Mouse (Mus musculus) intestine, embryonic 16.5 days (tissue): ENCODE measurements around the gene Msh5. TPM values are rescaled to one million over a fixed set of nuclear protein-coding genes. Genes with fewer than 3 reads are reported as not detected.

ENCODE experiments used
- ATAC-seq: fragments of 200-750 bp; cut with Nextera tagmentation; 2 replicates; pipeline ENCODE4 v1.8.0; 2017; ENCODE audit warnings: moderate TSS enrichment, moderate library complexity
- H3K27ac ChIP-seq: fragments of 300-500 bp; sonication (generic); 2 replicates; pipeline ENCODE4 v1.5.1; 2014; ENCODE audit warnings: mild to moderate bottlenecking, low read length
- H3K27me3 ChIP-seq: fragments of 300-500 bp; sonication (generic); replicated peaks from 2 replicates; pipeline ENCODE4 v1.6.1; 2014; ENCODE audit warnings: low read length, control low read depth, mixed read lengths; ENCODE audit not compliant: control insufficient read depth, insufficient read depth
- H3K36me3 ChIP-seq: fragments of 300-500 bp; sonication (generic); 2 replicates; pipeline ENCODE4 v1.6.1; 2014; ENCODE audit warnings: low read length, control low read depth; ENCODE audit not compliant: control insufficient read depth, insufficient read depth
- H3K4me1 ChIP-seq: fragments of 300-500 bp; sonication (generic); 2 replicates; pipeline ENCODE4 v1.6.1; 2014; ENCODE audit warnings: low read length, control low read depth, mixed read lengths; ENCODE audit not compliant: control insufficient read depth, insufficient read depth
- H3K4me2 ChIP-seq: fragments of 300-500 bp; sonication (generic); 2 replicates; pipeline ENCODE4 v1.6.1; 2014; ENCODE audit warnings: low read depth, low read length, control low read depth
- H3K4me3 ChIP-seq: fragments of 300-500 bp; sonication (generic); 2 replicates; pipeline ENCODE4 v1.5.1; 2014; ENCODE audit warnings: mild to moderate bottlenecking, low read length
- H3K9ac ChIP-seq: fragments of 300-500 bp; sonication (generic); 2 replicates; pipeline ENCODE4 v1.6.1; 2014; ENCODE audit warnings: low read depth, low read length
- H3K9me3 ChIP-seq: fragments of 300-500 bp; sonication (generic); 2 replicates; pipeline ENCODE4 v1.6.1; 2016; ENCODE audit warnings: low read length, control low read depth; ENCODE audit not compliant: control insufficient read depth
- WGBS: fragments of 180-500 bp; shearing (Covaris S2); extraction: QIAGEN DNeasy Blood & Tissue Kit; methylation state at CpG from one replicate; pipeline ENCODE4 v1.1.7; 2014; 5-methylcytosine and 5-hydroxymethylcytosine counted together
- polyA plus RNA-seq: library from polyadenylated mRNA; unstranded; fragments of >200 nt; fragmentation: Nextera tagmentation; extraction: Ambion mirVana; gene quantifications from 2 replicates; pipeline ENCODE4 v1.2.1, GENCODE M21; 2015

The Msh5 gene
- polyA plus RNA-seq, 1 experiment from 2014 or later = 3.6 TPM

DNA sequence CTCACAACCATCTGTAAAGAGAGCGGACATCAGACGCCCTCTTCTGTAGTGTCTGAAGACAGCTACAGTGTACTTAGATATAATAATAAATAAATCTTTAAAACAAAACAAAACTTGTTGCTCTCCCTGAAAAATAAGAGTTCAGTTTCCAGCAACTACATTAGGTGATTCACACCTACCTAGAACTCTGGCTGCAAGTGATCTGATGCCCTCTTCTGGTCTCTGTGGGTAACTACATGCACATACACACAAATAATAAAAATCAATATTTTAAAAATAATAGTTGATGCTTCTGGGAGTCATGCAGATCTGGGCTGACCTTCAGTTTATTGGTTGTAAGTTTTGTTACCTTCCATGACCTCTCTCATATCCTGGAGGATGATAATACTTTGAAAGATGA lies 62.3 kb downstream of the Msh5 start:
- H3K27ac ChIP-seq = no peak overlapping the region
- H3K4me3 ChIP-seq = no peak overlapping the region
- H3K9ac ChIP-seq = no peak overlapping the region
- H3K36me3 ChIP-seq = 0 out of 2 replicates have a peak, but pooled peaks cover 8% of the 10 kb centered on the region
- peaks cover 17% of the 10 kb centered on the region for H3K4me1 ChIP-seq
- no peak for ATAC-seq
- WGBS = 72% methylated on average over 2 of the region's 2 CpGs
- H3K9me3 ChIP-seq = no peaks in the 10 kb centered on the region
- no peak overlapping the region for H3K4me2 ChIP-seq
- H3K27me3 ChIP-seq = no peaks in the 10 kb centered on the region

GRCm38 (mm10) chr17:34982328-34982727 lies 64.2 kb downstream of the Msh5 start:
- no peaks in the 10 kb centered on the region for H3K27me3 ChIP-seq
- peak overlapping the region; percentile 89 for H3K4me3 ChIP-seq
- H3K27ac ChIP-seq = peak overlapping the region; percentile 99
- WGBS = under 1% methylated on average over 15 of the region's 15 CpGs
- 0 out of 2 replicates have a peak, but pooled peaks cover 8% of the 10 kb centered on the region for H3K36me3 ChIP-seq
- peaks cover 17% of the 10 kb centered on the region for H3K4me1 ChIP-seq
- H3K9ac ChIP-seq = peak overlapping the region; percentile 96
- no peaks in the 10 kb centered on the region for H3K9me3 ChIP-seq
- no peak; the same call in 1 of the 2 replicates for ATAC-seq
- peak overlapping the region; percentile 80 for H3K4me2 ChIP-seq

DNA sequence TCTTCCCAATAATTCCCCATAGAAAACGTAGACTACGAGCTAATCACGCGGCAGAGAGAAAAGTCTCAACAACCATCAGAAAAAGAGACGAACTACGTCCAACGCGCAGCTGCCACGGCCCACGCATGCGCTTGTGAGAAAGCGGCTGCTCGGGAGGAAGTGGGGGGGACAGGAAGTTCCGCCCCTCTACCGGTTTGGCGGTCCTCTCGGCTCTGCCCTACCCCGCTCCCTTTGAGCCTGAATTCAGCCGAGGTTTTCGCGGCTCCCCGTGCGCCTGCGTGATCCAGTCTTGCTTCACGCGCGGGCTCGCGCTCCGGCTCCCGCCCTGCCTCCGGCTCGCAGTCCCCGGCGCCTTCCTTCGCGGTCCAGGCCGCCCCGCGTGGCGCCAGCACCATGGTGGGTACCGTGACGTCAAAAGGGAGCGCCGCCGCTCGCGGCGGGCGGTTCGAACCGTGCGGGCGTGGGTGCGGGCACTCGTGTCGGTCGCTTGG lies 64.8 kb downstream of the Msh5 start, which contains the start of gene Lsm2:
Gene Lsm2, plus strand, starts transcription at position 173 of the 491 bp plus-strand sequence.
- 0 out of 2 replicates have a peak, but pooled peaks cover 8% of the 10 kb centered on the region for H3K36me3 ChIP-seq
- ATAC-seq = peak; percentile 94
- peak within 1 kb of the TSS; percentile 80 for H3K4me2 ChIP-seq
- under 1% methylated on average over 58 of the region's 58 CpGs for WGBS
- no peaks in the 10 kb centered on the region for H3K27me3 ChIP-seq
- no peaks in the 10 kb centered on the region for H3K9me3 ChIP-seq
- H3K27ac ChIP-seq = peak within 1 kb of the TSS; percentile 99
- H3K4me3 ChIP-seq = peak within 1 kb of the TSS; percentile 89
- H3K9ac ChIP-seq = peak within 1 kb of the TSS; percentile 96
- peaks cover 17% of the 10 kb centered on the region for H3K4me1 ChIP-seq

DNA sequence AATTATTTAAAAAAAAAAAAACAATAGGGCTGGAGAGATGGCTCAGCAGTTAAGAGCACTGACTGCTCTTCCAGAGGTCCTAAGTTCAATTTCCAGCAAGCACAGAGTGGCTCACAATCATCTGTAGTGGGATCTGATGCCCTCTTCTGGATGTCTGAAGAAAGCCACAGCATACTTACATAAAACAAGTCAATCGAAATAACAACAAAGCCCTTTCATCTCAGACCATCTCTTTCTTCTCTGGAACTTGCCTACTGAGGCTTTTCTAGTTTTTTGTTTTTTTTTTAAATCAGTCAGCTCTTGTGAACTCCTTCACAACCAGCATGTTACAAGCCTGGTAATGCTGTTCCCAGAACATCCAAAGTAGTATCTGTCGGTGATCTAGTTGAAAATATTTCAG lies 65.9 kb downstream of the Msh5 start:
- H3K9ac ChIP-seq = peak overlapping the region; percentile 96
- 0 out of 2 replicates have a peak, but pooled peaks cover under 1% of the 10 kb centered on the region for H3K36me3 ChIP-seq
- H3K27ac ChIP-seq = 0 out of 2 replicates have a peak overlapping the region, but pooled peaks have one; percentile 5
- ATAC-seq = no peak
- 12% methylated on average over 2 of the region's 2 CpGs for WGBS
- H3K4me3 ChIP-seq = peak overlapping the region; percentile 89
- no peaks in the 10 kb centered on the region for H3K27me3 ChIP-seq
- peaks cover 17% of the 10 kb centered on the region for H3K4me1 ChIP-seq
- H3K9me3 ChIP-seq = no peaks in the 10 kb centered on the region
- peak overlapping the region; percentile 80 for H3K4me2 ChIP-seq

GRCm38 (mm10) chr17:34979631-34980030 lies 66.9 kb downstream of the Msh5 start:
- no peaks in the 10 kb centered on the region for H3K27me3 ChIP-seq
- H3K9ac ChIP-seq = no peak overlapping the region
- no peak for ATAC-seq
- WGBS = 84% methylated on average over 4 of the region's 4 CpGs
- no peak overlapping the region for H3K4me3 ChIP-seq
- H3K4me2 ChIP-seq = no peak overlapping the region
- H3K4me1 ChIP-seq = peaks cover 15% of the 10 kb centered on the region
- no peaks in the 10 kb centered on the region for H3K9me3 ChIP-seq
- no peaks in the 10 kb centered on the region for H3K36me3 ChIP-seq
- H3K27ac ChIP-seq = 0 out of 2 replicates have a peak overlapping the region, but pooled peaks have one; percentile 47

Other genes starting within 250 kb of the Msh5 start
- gene Cyp21a1, start 242.2 kb downstream of the Msh5 start, polyA plus RNA-seq = 0.06 and 15.4 TPM in 2 replicates
- gene Stk19, start 209.8 kb downstream of the Msh5 start, polyA plus RNA-seq = 24.0 and 26.5 TPM in 2 replicates
- 53.6 and 59.0 TPM in 2 replicates for gene Dxo, start 209.7 kb downstream of the Msh5 start, polyA plus RNA-seq
- gene Skiv2l, start 196.5 kb downstream of the Msh5 start, polyA plus RNA-seq = 39.2 and 44.9 TPM in 2 replicates
- 104 TPM in 2 replicates for gene Nelfe, start 196.4 kb downstream of the Msh5 start, polyA plus RNA-seq
- gene Cfb, start 184.2 kb downstream of the Msh5 start, polyA plus RNA-seq = 95.8 and 107 TPM in 2 replicates
- gene Zbtb12, start 167.3 kb downstream of the Msh5 start, polyA plus RNA-seq = 1.5 and 1.7 TPM in 2 replicates
- not detected in 2 replicates for gene Gm20547, start 164.7 kb downstream of the Msh5 start, polyA plus RNA-seq
- gene C2, start 148.5 kb downstream of the Msh5 start, polyA plus RNA-seq = 26.5 and 36.0 TPM in 2 replicates
- 59.8 and 61.9 TPM in 2 replicates for gene Ehmt2, start 148.3 kb downstream of the Msh5 start, polyA plus RNA-seq
- gene Slc44a4, start 132.3 kb downstream of the Msh5 start, polyA plus RNA-seq = 108 and 134 TPM in 2 replicates
- gene Neu1, start 115.5 kb downstream of the Msh5 start, polyA plus RNA-seq = 226 and 301 TPM in 2 replicates
- 0.22 and 0.24 TPM in 2 replicates for gene Hspa1b, start 87.5 kb downstream of the Msh5 start, polyA plus RNA-seq
- gene Gm20481, start 76.8 kb downstream of the Msh5 start, polyA plus RNA-seq = not detected in 2 replicates
- 6.3 and 6.6 TPM in 2 replicates for gene Hspa1a, start 74.6 kb downstream of the Msh5 start, polyA plus RNA-seq
- 0.38 and 0.57 TPM in 2 replicates for gene Hspa1l, start 74.0 kb downstream of the Msh5 start, polyA plus RNA-seq
- gene Lsm2, start 64.9 kb downstream of the Msh5 start, polyA plus RNA-seq = 159 and 181 TPM in 2 replicates
- gene Vars, start 45.8 kb downstream of the Msh5 start, polyA plus RNA-seq = 112 and 119 TPM in 2 replicates
- gene Vwa7, start 30.2 kb downstream of the Msh5 start, polyA plus RNA-seq = 0.18 and 0.27 TPM in 2 replicates
- gene Sapcd1, start 18.7 kb downstream of the Msh5 start, polyA plus RNA-seq = 11.3 TPM in 2 replicates
- gene Clic1, start 3.2 kb upstream of the Msh5 start, polyA plus RNA-seq = 405 and 416 TPM in 2 replicates
- gene Ddah2, start 12.3 kb upstream of the Msh5 start, polyA plus RNA-seq = 146 and 170 TPM in 2 replicates
- 0.24 TPM in 1 of 2 replicates, not detected in the other for gene Ly6g6c, start 18.6 kb upstream of the Msh5 start, polyA plus RNA-seq
- gene Mpig6b, start 19.4 kb upstream of the Msh5 start, polyA plus RNA-seq = 0.37 and 0.40 TPM in 2 replicates
- 3.4 and 3.8 TPM in 2 replicates for gene Ly6g6e, start 30.2 kb upstream of the Msh5 start, polyA plus RNA-seq
- gene Ly6g6d, start 31.3 kb upstream of the Msh5 start, polyA plus RNA-seq = 4.3 and 5.6 TPM in 2 replicates
- gene Ly6g6f, start 38.9 kb upstream of the Msh5 start, polyA plus RNA-seq = 0.16 and 0.23 TPM in 2 replicates
- gene Abhd16a, start 42.5 kb upstream of the Msh5 start, polyA plus RNA-seq = 107 and 108 TPM in 2 replicates
- not detected in 2 replicates for gene Ly6g5c, start 61.5 kb upstream of the Msh5 start, polyA plus RNA-seq
- gene Ly6g5b, start 68.7 kb upstream of the Msh5 start, polyA plus RNA-seq = 0.56 and 0.66 TPM in 2 replicates
- 16.8 and 21.3 TPM in 2 replicates for gene Gpank1, start 74.7 kb upstream of the Msh5 start, polyA plus RNA-seq
- 246 and 254 TPM in 2 replicates for gene Csnk2b, start 75.3 kb upstream of the Msh5 start, polyA plus RNA-seq
- 15.4 and 18.3 TPM in 2 replicates for gene D17H6S53E, start 79.6 kb upstream of the Msh5 start, polyA plus RNA-seq
- gene Apom, start 85.3 kb upstream of the Msh5 start, polyA plus RNA-seq = 9.4 and 20.2 TPM in 2 replicates
- 37.5 and 41.3 TPM in 2 replicates for gene Bag6, start 88.4 kb upstream of the Msh5 start, polyA plus RNA-seq
- 103 TPM in 2 replicates for gene Prrc2a, start 118.2 kb upstream of the Msh5 start, polyA plus RNA-seq
- gene Aif1, start 129.3 kb upstream of the Msh5 start, polyA plus RNA-seq = 17.4 and 19.4 TPM in 2 replicates
- gene Lst1, start 141.7 kb upstream of the Msh5 start, polyA plus RNA-seq = 16.9 and 17.1 TPM in 2 replicates
- 4.4 and 4.7 TPM in 2 replicates for gene Ltb, start 147.7 kb upstream of the Msh5 start, polyA plus RNA-seq
- gene Tnf, start 155.3 kb upstream of the Msh5 start, polyA plus RNA-seq = 0.18 and 0.23 TPM in 2 replicates
- gene Lta, start 158.6 kb upstream of the Msh5 start, polyA plus RNA-seq = 0.99 and 1.2 TPM in 2 replicates
- gene Gm16181, start 174.1 kb upstream of the Msh5 start, polyA plus RNA-seq = 0.29 and 0.46 TPM in 2 replicates
- gene Atp6v1g2, start 186.9 kb upstream of the Msh5 start, polyA plus RNA-seq = 4.7 and 4.8 TPM in 2 replicates
- gene Nfkbil1, start 189.0 kb upstream of the Msh5 start, polyA plus RNA-seq = 8.9 and 9.2 TPM in 2 replicates
- 325 and 376 TPM in 2 replicates for gene Ddx39b, start 195.0 kb upstream of the Msh5 start, polyA plus RNA-seq
- gene H2-D1, start 216.0 kb upstream of the Msh5 start, polyA plus RNA-seq = 238 and 255 TPM in 2 replicates